Mouse (Mus musculus) liver, embryonic 15.5 days (tissue): Measurements from ENCODE around the gene Fcgr2b. TPM values are rescaled to one million over a fixed set of nuclear protein-coding genes. Genes with fewer than 3 reads are reported as not detected.
"Not testable (repeated sequence)": the region's sequence is repeated elsewhere in the genome, so short reads cannot be mapped to it uniquely, and the experiment has no call there.

Source experiments
- ATAC-seq: fragments of 200-750 bp; cut with Nextera tagmentation; 2 replicates; pipeline ENCODE4 v1.8.0; 2017; ENCODE audit warnings: moderate number of reproducible peaks, mild to moderate bottlenecking, moderate library complexity; ENCODE audit not compliant: insufficient read depth
- H3K27ac ChIP-seq: fragments of 300-500 bp; sonication (generic); replicated peaks from 2 replicates; pipeline ENCODE4 v1.5.1; 2015; ENCODE audit warnings: mild to moderate bottlenecking, inconsistent platforms
- H3K27me3 ChIP-seq: fragments of 300-500 bp; sonication (generic); 2 replicates; pipeline ENCODE4 v1.6.1; 2015; ENCODE audit warnings: mild to moderate bottlenecking, inconsistent platforms
- H3K36me3 ChIP-seq: fragments of 300-500 bp; sonication (generic); replicated peaks from 2 replicates; pipeline ENCODE4 v1.6.1; 2015; ENCODE audit warnings: moderate library complexity, mild to moderate bottlenecking, inconsistent platforms
- H3K4me1 ChIP-seq: fragments of 300-500 bp; sonication (generic); replicated peaks from 2 replicates; pipeline ENCODE4 v1.6.1; 2015; ENCODE audit warnings: inconsistent platforms
- H3K4me2 ChIP-seq: fragments of 300-500 bp; sonication (generic); 2 replicates; pipeline ENCODE4 v1.6.1; 2015; ENCODE audit warnings: moderate library complexity, mild to moderate bottlenecking, inconsistent platforms
- H3K4me3 ChIP-seq: fragments of 300-500 bp; sonication (generic); replicated peaks from 2 replicates; pipeline ENCODE4 v1.5.1; 2015; ENCODE audit warnings: mild to moderate bottlenecking, inconsistent platforms
- H3K9ac ChIP-seq: fragments of 300-500 bp; sonication (generic); 2 replicates; pipeline ENCODE4 v1.6.1; 2015; ENCODE audit warnings: moderate library complexity, mild to moderate bottlenecking, inconsistent platforms
- H3K9me3 ChIP-seq: fragments of 300-500 bp; sonication (generic); replicated peaks from 2 replicates; pipeline ENCODE4 v1.6.1; 2016; ENCODE audit warnings: inconsistent platforms
- WGBS: fragments of 180-500 bp; shearing (Covaris S2); methylation state at CpG from one replicate; pipeline ENCODE4 v1.1.7; 2015; ENCODE audit warnings: mixed read lengths; ENCODE audit not compliant: insufficient replicate concordance; 5-methylcytosine and 5-hydroxymethylcytosine counted together
- polyA plus RNA-seq: library from polyadenylated mRNA; unstranded; fragments of >200 nt; fragmentation: Nextera tagmentation; extraction: Ambion mirVana; gene quantifications from 2 replicates; pipeline ENCODE4 v1.2.1, GENCODE M21; 2015

Gene Fcgr2b
- polyA plus RNA-seq, 1 experiment from 2014 or later, result 4.8 TPM

GRCm38 (mm10) chr1:170975751-170976161 lies 591 bp downstream of the Fcgr2b start:
- 20% methylated on average over 7 of the region's 7 CpGs for WGBS
- H3K27me3 ChIP-seq, result peaks cover 2% of the 10 kb centered on the region; the same call in 1 of the 2 replicates
- no peak overlapping the region for H3K9ac ChIP-seq
- H3K27ac ChIP-seq, result no peak overlapping the region
- H3K4me2 ChIP-seq, result no peak overlapping the region
- H3K4me3 ChIP-seq, result peak overlapping the region; percentile 26
- ATAC-seq, result no peak
- H3K36me3 ChIP-seq, result no peaks in the 10 kb centered on the region
- H3K4me1 ChIP-seq, result no peaks in the 10 kb centered on the region
- no peaks in the 10 kb centered on the region for H3K9me3 ChIP-seq

DNA sequence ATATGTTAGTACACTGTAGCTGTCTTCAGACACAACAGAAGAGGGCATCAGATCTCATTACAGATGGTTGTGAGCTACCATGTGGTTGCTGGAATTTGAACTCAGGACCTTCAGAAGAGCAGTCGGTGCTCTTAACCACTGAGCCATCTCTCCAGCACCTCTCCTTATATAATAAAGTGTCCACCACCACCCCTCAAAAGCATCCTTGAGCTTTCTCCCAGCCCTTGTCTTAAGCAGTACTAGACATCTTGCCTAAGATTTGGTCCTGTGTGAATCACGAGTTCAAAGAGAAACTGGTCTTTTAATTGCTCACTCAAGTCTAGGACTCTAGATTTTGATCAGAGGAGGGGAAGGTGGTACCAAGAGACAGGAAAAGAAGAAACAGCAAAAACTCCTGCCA lies 997 bp downstream of the Fcgr2b start:
- not testable (repeated sequence) for H3K27ac ChIP-seq
- H3K4me3 ChIP-seq, result peak overlapping the region; percentile 26

DNA sequence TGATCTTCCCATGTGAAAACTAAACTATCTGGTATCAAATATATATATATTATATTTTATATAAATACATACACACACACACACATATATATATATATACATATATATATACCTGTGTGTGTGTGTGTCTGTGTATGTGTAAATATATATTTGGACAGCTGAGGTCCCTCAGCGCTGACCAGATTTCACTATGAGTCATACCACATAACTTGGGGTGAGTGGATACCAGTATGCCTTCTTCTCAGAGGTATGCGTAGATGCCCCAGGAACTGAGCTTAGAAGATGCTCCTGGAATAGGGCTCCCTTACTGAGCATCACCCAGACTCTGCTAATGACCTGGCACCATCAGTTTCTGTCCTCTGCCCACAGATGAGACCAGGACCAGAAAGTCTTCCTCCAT lies 1.6 kb downstream of the Fcgr2b start:
- Histone ChIP-seq H3K27ac (no peak overlapping the region), H3K4me2 (0 out of 2 replicates have a peak overlapping the region, but pooled peaks have one; percentile 1), H3K9ac (no peak overlapping the region)

More for the DNA sequence above, 997 bp downstream of the Fcgr2b start:
- H3K36me3 ChIP-seq, H3K27me3 ChIP-seq, H3K4me1 ChIP-seq, ATAC-seq, H3K4me2 ChIP-seq, H3K9ac ChIP-seq, H3K9me3 ChIP-seq: not testable (repeated sequence)
- 48% methylated on average over 2 of the region's 2 CpGs for WGBS

DNA sequence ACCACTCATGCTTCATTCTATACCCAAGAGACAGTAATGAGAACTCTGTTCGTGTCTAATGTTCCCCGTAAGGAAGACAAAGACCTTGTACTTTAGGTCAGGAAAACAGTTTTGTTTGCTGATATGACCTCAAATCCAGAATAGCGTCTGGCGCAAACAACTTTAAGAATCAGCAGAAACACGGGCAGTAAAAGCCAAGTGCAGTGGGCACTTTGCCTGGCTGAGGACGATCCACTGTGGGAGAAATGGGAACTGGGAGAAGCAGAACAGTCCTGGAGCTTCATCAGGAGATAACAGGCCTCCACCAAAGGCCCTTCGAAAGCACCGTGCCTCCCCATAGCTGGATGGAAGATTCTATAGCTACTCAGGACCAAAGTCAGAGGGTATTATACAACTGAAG lies 2.2 kb downstream of the Fcgr2b start:
- Histone ChIP-seq H3K27me3 (peaks cover 2% of the 10 kb centered on the region; the same call in 1 of the 2 replicates), H3K36me3 (no peaks in the 10 kb centered on the region), H3K4me2 (no peak overlapping the region), H3K4me3 (no peak overlapping the region), H3K27ac (no peak overlapping the region), H3K4me1 (no peaks in the 10 kb centered on the region), H3K9me3 (no peaks in the 10 kb centered on the region), H3K9ac (no peak overlapping the region)
- 67% methylated on average over 8 of the region's 8 CpGs for WGBS
- no peak for ATAC-seq

More for the DNA sequence above, 1.6 kb downstream of the Fcgr2b start:
- H3K4me1 ChIP-seq, result no peaks in the 10 kb centered on the region
- WGBS, result 85% methylated on average over 2 of the region's 2 CpGs
- no peak overlapping the region for H3K4me3 ChIP-seq
- no peaks in the 10 kb centered on the region for H3K9me3 ChIP-seq
- no peak for ATAC-seq
- H3K27me3 ChIP-seq, result peaks cover 2% of the 10 kb centered on the region; the same call in 1 of the 2 replicates
- no peaks in the 10 kb centered on the region for H3K36me3 ChIP-seq

- no peak overlapping the region for H3K27ac ChIP-seq
- WGBS, result 34% methylated on average over 4 of the region's 4 CpGs
- ATAC-seq, result no peak
Observed at GRCm38 (mm10) chr1:170972936-170973335, 3.4 kb downstream of the Fcgr2b start.

DNA sequence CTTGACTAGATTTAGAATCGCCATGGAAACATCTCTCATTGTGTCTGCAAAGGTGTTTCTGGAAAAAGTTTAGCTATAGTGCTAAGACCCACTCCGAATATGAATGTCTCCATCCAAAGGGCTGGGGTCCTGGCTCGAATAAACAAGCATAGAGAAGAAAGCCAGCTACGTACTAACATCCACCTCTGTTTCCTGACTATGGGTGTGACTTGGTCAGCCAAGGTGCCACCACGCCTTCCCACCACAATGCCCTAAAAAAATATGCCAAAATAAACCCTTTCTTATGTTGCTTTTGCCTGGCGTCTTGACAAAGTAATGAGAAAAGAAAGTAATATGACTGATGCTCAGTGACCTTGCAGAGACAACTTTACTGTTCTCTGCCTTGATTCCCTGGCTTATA lies 3.9 kb downstream of the Fcgr2b start:
- no peak overlapping the region for H3K4me2 ChIP-seq
- no peaks in the 10 kb centered on the region for H3K4me1 ChIP-seq
- no peak overlapping the region for H3K4me3 ChIP-seq
- peaks cover 2% of the 10 kb centered on the region; the same call in 1 of the 2 replicates for H3K27me3 ChIP-seq
- no peak for ATAC-seq
- no peaks in the 10 kb centered on the region for H3K36me3 ChIP-seq
- no peaks in the 10 kb centered on the region for H3K9me3 ChIP-seq
- no peak overlapping the region for H3K9ac ChIP-seq
- WGBS, result 58% methylated on average over 6 of the region's 6 CpGs
- no peak overlapping the region for H3K27ac ChIP-seq

More at GRCm38 (mm10) chr1:170972936-170973335, 3.4 kb downstream of the Fcgr2b start:
- H3K4me3 ChIP-seq, result no peak overlapping the region
- H3K36me3 ChIP-seq, result no peaks in the 10 kb centered on the region
- peaks cover 2% of the 10 kb centered on the region; the same call in 1 of the 2 replicates for H3K27me3 ChIP-seq
- H3K9me3 ChIP-seq, result no peaks in the 10 kb centered on the region
- no peaks in the 10 kb centered on the region for H3K4me1 ChIP-seq
- H3K9ac ChIP-seq, result no peak overlapping the region
- no peak overlapping the region; the same call in 1 of the 2 replicates for H3K4me2 ChIP-seq

DNA sequence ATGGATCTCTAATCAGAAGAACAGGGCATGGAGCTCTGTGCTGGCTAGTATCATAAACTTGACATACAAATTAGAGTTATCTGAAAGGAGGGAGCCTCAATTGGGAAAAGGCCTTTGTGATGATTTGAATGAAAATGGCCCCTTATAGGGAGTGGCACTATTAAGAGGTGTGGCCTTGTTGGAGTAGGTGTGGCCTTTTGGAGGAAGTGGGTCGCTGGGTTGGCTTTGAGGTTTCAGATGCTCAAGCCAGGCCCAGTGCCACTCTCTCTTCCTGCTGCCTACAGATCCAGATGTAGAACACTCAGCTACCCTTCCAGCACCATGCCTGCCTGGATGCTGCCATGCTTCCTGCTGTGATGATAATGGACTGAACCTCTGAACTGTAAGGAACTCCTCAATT lies 7.8 kb downstream of the Fcgr2b start:
- no peaks in the 10 kb centered on the region for H3K27me3 ChIP-seq
- no peak overlapping the region for H3K9ac ChIP-seq
- no peaks in the 10 kb centered on the region for H3K36me3 ChIP-seq
- H3K9me3 ChIP-seq, result no peaks in the 10 kb centered on the region
- H3K4me3 ChIP-seq, result no peak overlapping the region
- H3K4me1 ChIP-seq, result no peaks in the 10 kb centered on the region
- no peak overlapping the region for H3K27ac ChIP-seq
- 46% methylated on average over 1 of the region's 1 CpGs for WGBS
- no peak overlapping the region for H3K4me2 ChIP-seq
- ATAC-seq, result no peak

DNA sequence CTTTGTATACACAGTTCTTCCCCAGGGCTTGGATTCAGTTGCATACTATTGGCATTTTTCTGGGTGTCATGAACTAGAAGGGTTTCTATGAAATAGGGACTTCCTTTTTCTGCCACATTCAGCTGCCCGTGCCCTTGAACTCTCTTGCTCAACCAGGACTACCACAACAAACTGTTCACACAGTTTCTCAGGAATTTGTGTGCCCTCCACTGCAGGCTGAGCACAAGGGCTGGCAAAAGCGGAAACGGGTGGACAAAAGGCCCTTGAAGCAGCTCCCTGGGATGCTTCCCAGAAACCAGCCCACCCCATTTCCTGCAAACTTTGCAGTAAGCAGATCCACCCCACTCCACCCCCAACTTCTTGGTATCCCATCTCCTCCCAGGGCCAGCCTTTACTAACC lies 8.8 kb downstream of the Fcgr2b start:
- H3K4me3 ChIP-seq, result no peak overlapping the region
- H3K27me3 ChIP-seq, result no peaks in the 10 kb centered on the region
- no peak overlapping the region for H3K4me2 ChIP-seq
- H3K27ac ChIP-seq, result no peak overlapping the region
- ATAC-seq, result no peak
- H3K9ac ChIP-seq, result no peak overlapping the region
- no peaks in the 10 kb centered on the region for H3K36me3 ChIP-seq
- whole genome bisulfite sequencing, result 45% methylated on average over 3 of the region's 3 CpGs
- H3K4me1 ChIP-seq, result no peaks in the 10 kb centered on the region
- H3K9me3 ChIP-seq, result no peaks in the 10 kb centered on the region

GRCm38 (mm10) chr1:170963087-170963486 lies 13.3 kb downstream of the Fcgr2b start:
- no peak overlapping the region for H3K4me3 ChIP-seq
- peak overlapping the region; percentile 29; the same call in 1 of the 2 replicates for H3K27ac ChIP-seq
- no peak overlapping the region for H3K4me2 ChIP-seq
- H3K27me3 ChIP-seq, result no peaks in the 10 kb centered on the region
- no peaks in the 10 kb centered on the region for H3K36me3 ChIP-seq
- H3K4me1 ChIP-seq, result peaks cover 5% of the 10 kb centered on the region
- no peak for ATAC-seq
- H3K9ac ChIP-seq, result no peak overlapping the region
- WGBS, result 67% methylated on average over 7 of the region's 7 CpGs
- H3K9me3 ChIP-seq, result no peaks in the 10 kb centered on the region

DNA sequence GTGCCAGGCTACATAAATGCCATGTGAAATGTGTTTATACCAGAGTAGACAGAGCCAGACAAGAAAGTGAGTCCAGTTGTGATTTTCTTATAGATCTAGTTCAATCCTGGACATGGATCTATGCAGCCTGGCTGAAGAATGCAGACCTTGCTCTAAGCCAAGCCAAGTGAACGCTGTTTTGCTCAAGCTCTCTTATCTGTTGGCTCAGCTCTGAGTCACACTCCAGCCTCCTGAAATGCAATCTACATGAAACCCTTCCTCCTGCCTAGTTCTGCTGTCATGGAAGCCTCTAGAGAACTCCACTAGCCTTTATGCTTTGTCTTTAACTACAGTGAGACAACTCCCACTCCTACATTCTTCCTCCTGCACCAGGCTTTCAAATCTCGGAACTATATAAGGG lies 14.0 kb downstream of the Fcgr2b start:
- no peaks in the 10 kb centered on the region for H3K36me3 ChIP-seq
- ATAC-seq, result no peak
- H3K4me1 ChIP-seq, result peaks cover 5% of the 10 kb centered on the region
- 24% methylated on average over 2 of the region's 2 CpGs for WGBS
- H3K9me3 ChIP-seq, result no peaks in the 10 kb centered on the region
- H3K4me2 ChIP-seq, result no peak overlapping the region
- H3K27me3 ChIP-seq, result no peaks in the 10 kb centered on the region
- no peak overlapping the region for H3K4me3 ChIP-seq
- no peak overlapping the region for H3K27ac ChIP-seq
- no peak overlapping the region for H3K9ac ChIP-seq

- WGBS, result 64% methylated on average over 6 of the region's 6 CpGs
- peaks cover 5% of the 10 kb centered on the region for H3K4me1 ChIP-seq
- no peak overlapping the region for H3K4me3 ChIP-seq
- H3K27ac ChIP-seq, result no peak overlapping the region
- H3K27me3 ChIP-seq, result no peaks in the 10 kb centered on the region
- no peaks in the 10 kb centered on the region for H3K36me3 ChIP-seq
- H3K9ac ChIP-seq, result no peak overlapping the region
- no peak for ATAC-seq
- H3K9me3 ChIP-seq, result no peaks in the 10 kb centered on the region
- H3K4me2 ChIP-seq, result no peak overlapping the region
Observed at GRCm38 (mm10) chr1:170961101-170961500, 15.2 kb downstream of the Fcgr2b start.

DNA sequence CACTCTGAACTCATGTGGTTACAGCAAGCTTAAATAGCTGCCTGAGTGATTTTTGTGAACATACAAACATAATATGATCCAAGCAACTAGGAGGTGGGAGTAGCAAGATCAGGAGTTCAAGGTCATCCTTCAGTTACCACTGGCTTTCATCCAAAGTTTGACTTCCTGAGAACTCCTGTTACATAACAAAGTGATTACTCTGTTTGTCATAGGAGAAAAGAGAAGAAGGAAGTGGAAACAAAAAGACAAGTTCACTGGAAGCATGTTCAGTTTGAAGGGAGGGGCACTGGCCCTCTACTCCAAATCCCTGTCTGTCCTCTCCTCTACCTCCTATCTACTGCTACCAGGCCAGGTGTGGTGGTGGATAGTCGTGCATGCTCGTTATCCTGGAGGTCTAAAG lies 16.6 kb downstream of the Fcgr2b start:
- no peaks in the 10 kb centered on the region for H3K27me3 ChIP-seq
- no peak overlapping the region for H3K4me3 ChIP-seq
- 21% methylated on average over 2 of the region's 2 CpGs for WGBS
- ATAC-seq, result no peak
- H3K4me2 ChIP-seq, result no peak overlapping the region
- H3K4me1 ChIP-seq, result peaks cover 5% of the 10 kb centered on the region
- H3K9me3 ChIP-seq, result no peaks in the 10 kb centered on the region
- no peak overlapping the region for H3K9ac ChIP-seq
- no peak overlapping the region for H3K27ac ChIP-seq
- H3K36me3 ChIP-seq, result no peaks in the 10 kb centered on the region
